Mouse (Mus musculus) MEL (cell line): ENCODE results near the gene Itgam. TPM values are rescaled to one million over a fixed set of nuclear protein-coding genes. Genes with fewer than 3 reads are reported as not detected.

Source experiments
- DNase-seq: peaks from one replicate; pipeline ENCODE4 v3.0.0; 2011; ENCODE audit warnings: low read depth, low spot score
- H3K27ac ChIP-seq: 2 replicates; pipeline ENCODE4 v1.5.1; 2012; ENCODE audit warnings: low read depth, mild to moderate bottlenecking, control low read depth, low read length, moderate library complexity; ENCODE audit not compliant: control insufficient read depth
- H3K27me3 ChIP-seq, 2 experiments: fragments of 150-350 bp in 1 of 2; sonication (generic) in 1 of 2; 2 replicates each; pipeline ENCODE4 v1.6.1; 2012; ENCODE audit warnings: low read length in 2 of 2, mild to moderate bottlenecking in 2 of 2, improper control_type of control experiment in 1 of 2, moderate library complexity in 1 of 2; ENCODE audit not compliant: insufficient read depth in 2 of 2, control insufficient read depth in 1 of 2
- H3K36me3 ChIP-seq, 2 experiments: 2 replicates each; pipeline ENCODE4 v1.6.1; 2012 to 2014; ENCODE audit warnings: low read length in 2 of 2, improper control_type of control experiment in 1 of 2, inconsistent platforms in 1 of 2, mild to moderate bottlenecking in 1 of 2; ENCODE audit not compliant: insufficient read depth in 2 of 2, control insufficient read depth in 1 of 2
- H3K4me1 ChIP-seq, 2 experiments: fragments of 150-350 bp in 1 of 2; sonication (generic) in 1 of 2; 2 replicates each; pipeline ENCODE4 v1.6.1; 2012; ENCODE audit warnings: low read length in 2 of 2, improper control_type of control experiment in 1 of 2, mild to moderate bottlenecking in 1 of 2; ENCODE audit not compliant: insufficient read depth in 2 of 2, control insufficient read depth in 1 of 2
- H3K4me3 ChIP-seq, 2 experiments: fragments of 150-350 bp in 1 of 2; sonication (generic) in 1 of 2; 2 replicates each; pipeline ENCODE4 v1.5.1; 2012; ENCODE audit warnings: low read depth in 2 of 2, low read length in 2 of 2, mild to moderate bottlenecking in 2 of 2, moderate library complexity in 2 of 2, control low read depth in 1 of 2, improper control_type of control experiment in 1 of 2; ENCODE audit not compliant: control insufficient read depth in 1 of 2, insufficient read depth in 1 of 2
- H3K79me2 ChIP-seq: 2 replicates; pipeline ENCODE4 v1.6.1; 2012; ENCODE audit warnings: mild to moderate bottlenecking, low read length, moderate library complexity; ENCODE audit not compliant: control insufficient read depth, poor library complexity, insufficient read depth
- H3K9ac ChIP-seq: 2 replicates; pipeline ENCODE4 v1.6.1; 2012; ENCODE audit warnings: low read depth, mild to moderate bottlenecking, control low read depth, low read length, moderate library complexity; ENCODE audit not compliant: control insufficient read depth, poor library complexity, severe bottlenecking
- H3K9me3 ChIP-seq: fragments of 150-350 bp; sonication (generic); replicated peaks from 2 replicates; pipeline ENCODE4 v1.6.1; 2012; ENCODE audit warnings: mild to moderate bottlenecking, low read length, improper control_type of control experiment, moderate library complexity; ENCODE audit not compliant: insufficient read depth
- CTCF ChIP-seq, 3 experiments: IDR thresholded peaks in 2 of 3; conservative IDR thresholded peaks in 1 of 3; 2 replicates each; pipeline ENCODE4 v1.5.1; 2011 to 2012; ENCODE audit warnings: low read length in 3 of 3, low read depth in 2 of 3, mild to moderate bottlenecking in 2 of 3, improper control_type of control experiment in 1 of 3, inconsistent platforms in 1 of 3, mixed read lengths in 1 of 3, moderate library complexity in 1 of 3; ENCODE audit not compliant: control insufficient read depth in 1 of 3, insufficient read depth in 1 of 3, poor library complexity in 1 of 3, severe bottlenecking in 1 of 3
- EP300 ChIP-seq, 2 experiments: IDR thresholded peaks; 2 replicates each; pipeline ENCODE4 v1.6.1; 2011; ENCODE audit warnings: improper control_type of control experiment in 2 of 2, low read length in 2 of 2, low read depth in 1 of 2, mild to moderate bottlenecking in 1 of 2
- GATA1 ChIP-seq: IDR thresholded peaks from 2 replicates; pipeline ENCODE4 v1.6.1; 2011; ENCODE audit warnings: low read depth, low read length, improper control_type of control experiment
- MEF2A ChIP-seq: IDR thresholded peaks from 2 replicates; pipeline ENCODE4 v1.6.1; 2014; ENCODE audit warnings: low read depth, mild to moderate bottlenecking, inconsistent platforms, low read length, improper control_type of control experiment; ENCODE audit not compliant: poor library complexity, insufficient replicate concordance, severe bottlenecking; ENCODE audit errors: extremely low read depth
- MXI1 ChIP-seq: IDR thresholded peaks from 2 replicates; pipeline ENCODE4 v1.6.1; 2011; ENCODE audit warnings: mild to moderate bottlenecking, low read depth, low read length, improper control_type of control experiment
- MYB ChIP-seq: IDR thresholded peaks from 2 replicates; pipeline ENCODE4 v1.6.1; 2011; ENCODE audit warnings: mild to moderate bottlenecking, low read depth, low read length, improper control_type of control experiment
- NELFE ChIP-seq: IDR thresholded peaks from 2 replicates; pipeline ENCODE4 v1.6.1; 2011; ENCODE audit warnings: low read depth, low read length, improper control_type of control experiment
- NRF1 ChIP-seq: IDR thresholded peaks from 2 replicates; pipeline ENCODE4 v1.6.1; 2014; ENCODE audit warnings: low read depth, mild to moderate bottlenecking, inconsistent platforms, low read length, improper control_type of control experiment, moderate library complexity; ENCODE audit not compliant: poor library complexity, insufficient read depth, severe bottlenecking
- POLR2A ChIP-seq, 2 experiments: IDR thresholded peaks; 2 replicates each; pipeline ENCODE4 v1.6.1; 2011 to 2012; ENCODE audit warnings: low read length in 2 of 2, mild to moderate bottlenecking in 2 of 2, control low read depth in 1 of 2, improper control_type of control experiment in 1 of 2, low read depth in 1 of 2, moderate library complexity in 1 of 2; ENCODE audit not compliant: control insufficient read depth in 1 of 2, insufficient read depth in 1 of 2, poor library complexity in 1 of 2
- POLR2AphosphoS2 ChIP-seq: IDR thresholded peaks from 2 replicates; pipeline ENCODE4 v1.6.1; 2011; ENCODE audit warnings: low read length, improper control_type of control experiment
- POLR2AphosphoS5 ChIP-seq: IDR thresholded peaks from 2 replicates; pipeline ENCODE4 v1.6.1; 2012; ENCODE audit warnings: low read depth, borderline replicate concordance, mild to moderate bottlenecking, inconsistent platforms, low read length, moderate library complexity, mixed read lengths
- RAD21 ChIP-seq: IDR thresholded peaks from 2 replicates; pipeline ENCODE4 v1.6.1; 2011; ENCODE audit warnings: mild to moderate bottlenecking, low read depth, low read length, improper control_type of control experiment
- SMC3 ChIP-seq: IDR thresholded peaks from 2 replicates; pipeline ENCODE4 v1.6.1; 2011; ENCODE audit warnings: low read depth, low read length, improper control_type of control experiment
- UBTF ChIP-seq: IDR thresholded peaks from 2 replicates; pipeline ENCODE4 v1.6.1; 2012; ENCODE audit warnings: low read depth, mild to moderate bottlenecking, inconsistent platforms, low read length, improper control_type of control experiment, moderate library complexity, borderline replicate concordance; ENCODE audit not compliant: insufficient read depth
- USF1 ChIP-seq: IDR thresholded peaks from 2 replicates; pipeline ENCODE4 v1.6.1; 2014; ENCODE audit warnings: low read depth, mild to moderate bottlenecking, inconsistent platforms, low read length, improper control_type of control experiment, moderate library complexity
- ZC3H11A ChIP-seq: IDR thresholded peaks from 2 replicates; pipeline ENCODE4 v1.6.1; 2012; ENCODE audit warnings: low read depth, mild to moderate bottlenecking, inconsistent platforms, low read length, improper control_type of control experiment
- polyA plus RNA-seq, 2 experiments: library from polyadenylated mRNA; stranded (reverse) in 1 of 2; unstranded in 1 of 2; fragments of >175 nt in 1 of 2; fragments of >200 nt in 1 of 2; gene quantifications; 2 replicates each; pipeline versions ENCODE4 v1.2.1 to v1.2.4; 2012; ENCODE audit warnings: low replicate concordance in 2 of 2, low read depth in 1 of 2; ENCODE audit not compliant: insufficient read length in 2 of 2, insufficient read depth in 1 of 2, missing spikeins in 1 of 2
- total RNA-seq: library from RNA; depleted of rRNA; stranded (reverse); fragments of 300-350 nt; gene quantifications from 2 replicates; pipeline ENCODE4 v1.2.3, GENCODE M21; 2012

The Itgam gene
- total and polyA plus RNA-seq, 3 experiments, result not detected

GRCm38 (mm10) chr7:128114371-128115105 lies 52.1 kb downstream of the Itgam start:
- Histone ChIP-seq H3K4me3 (no peak overlapping the region), H3K36me3 (no peaks in the 10 kb centered on the region), H3K4me1 (no peaks in the 10 kb centered on the region), H3K9me3 (no peaks in the 10 kb centered on the region), H3K27me3 (peaks cover 4 to 5% of the 10 kb centered on the region in 2 experiments), H3K9ac (no peak overlapping the region), H3K79me2 (no peaks in the 10 kb centered on the region), H3K27ac (no peak overlapping the region)
- DNase-seq, result no peak
- no peak for TF ChIP-seq MYB

GRCm38 (mm10) chr7:128115211-128115958 lies 52.9 kb downstream of the Itgam start:
- Histone ChIP-seq H3K27me3 (peaks cover 3 to 5% of the 10 kb centered on the region in 2 experiments), H3K9me3 (no peaks in the 10 kb centered on the region), H3K4me3 (no peak overlapping the region), H3K36me3 (no peaks in the 10 kb centered on the region), H3K79me2 (no peaks in the 10 kb centered on the region), H3K27ac (no peak overlapping the region), H3K9ac (no peak overlapping the region), H3K4me1 (no peaks in the 10 kb centered on the region)
- DNase-seq, result peak; percentile 33
- no peak for TF ChIP-seq UBTF
- no peak for TF ChIP-seq NRF1
- no peak for TF ChIP-seq MEF2A
- no peak for TF ChIP-seq NELFE
- TF ChIP-seq POLR2AphosphoS5, result no peak
- TF ChIP-seq POLR2A (IDR thresholded peaks at IDR 0.05; ENCODE audit: control insufficient read depth in 1 of 2, insufficient read depth in 1 of 2, low read depth in 1 of 2, low read length in 2 of 2, poor library complexity in 1 of 2), result no peak
- no peak for TF ChIP-seq SMC3
- TF ChIP-seq CTCF (IDR thresholded peaks at IDR 0.05 in 2 of 3, conservative IDR thresholded peaks at IDR 0.05 in 1 of 3; ENCODE audit: control insufficient read depth in 1 of 3, insufficient read depth in 1 of 3, low read depth in 2 of 3, low read length in 3 of 3, poor library complexity in 1 of 3, severe bottlenecking in 1 of 3), result no peak
- TF ChIP-seq ZC3H11A, result no peak
- no peak for TF ChIP-seq RAD21
- TF ChIP-seq GATA1, result no peak
- no peak for TF ChIP-seq USF1
- no peak for TF ChIP-seq POLR2AphosphoS2
- no peak for TF ChIP-seq EP300 (IDR thresholded peaks at IDR 0.05; ENCODE audit: low read depth in 1 of 2, low read length in 2 of 2)
- TF ChIP-seq MXI1, result no peak
